Mouse (Mus musculus): ENCODE measurements at regions not wholly inside any gene's neighbourhood (a gene's known extent, or its start where the extent isn't known, plus 50 kb on each side); places are given as distances from the start of the nearest gene placed in this dataset.

DNA sequence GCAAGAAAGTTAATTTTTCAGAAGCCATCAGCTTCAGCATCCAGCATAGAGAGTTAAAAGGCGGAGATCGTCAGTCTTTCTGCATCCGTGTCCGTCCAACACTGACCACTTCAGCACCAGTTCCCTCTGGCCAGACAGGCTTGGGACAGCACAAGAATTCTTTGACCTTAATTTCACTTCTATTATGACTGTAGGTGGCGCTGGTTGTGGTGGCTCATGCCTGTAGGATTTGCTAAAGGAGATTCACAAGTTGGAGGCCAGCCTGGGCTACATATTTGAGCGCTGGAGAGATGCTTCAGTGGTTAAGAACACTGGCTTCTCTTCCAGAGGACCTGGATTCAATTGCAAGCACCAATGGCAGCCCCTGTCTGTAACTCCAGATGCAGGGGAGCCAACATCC lies 66.0 kb downstream of the Amer2 start:
- no peak for DNase-seq

DNA sequence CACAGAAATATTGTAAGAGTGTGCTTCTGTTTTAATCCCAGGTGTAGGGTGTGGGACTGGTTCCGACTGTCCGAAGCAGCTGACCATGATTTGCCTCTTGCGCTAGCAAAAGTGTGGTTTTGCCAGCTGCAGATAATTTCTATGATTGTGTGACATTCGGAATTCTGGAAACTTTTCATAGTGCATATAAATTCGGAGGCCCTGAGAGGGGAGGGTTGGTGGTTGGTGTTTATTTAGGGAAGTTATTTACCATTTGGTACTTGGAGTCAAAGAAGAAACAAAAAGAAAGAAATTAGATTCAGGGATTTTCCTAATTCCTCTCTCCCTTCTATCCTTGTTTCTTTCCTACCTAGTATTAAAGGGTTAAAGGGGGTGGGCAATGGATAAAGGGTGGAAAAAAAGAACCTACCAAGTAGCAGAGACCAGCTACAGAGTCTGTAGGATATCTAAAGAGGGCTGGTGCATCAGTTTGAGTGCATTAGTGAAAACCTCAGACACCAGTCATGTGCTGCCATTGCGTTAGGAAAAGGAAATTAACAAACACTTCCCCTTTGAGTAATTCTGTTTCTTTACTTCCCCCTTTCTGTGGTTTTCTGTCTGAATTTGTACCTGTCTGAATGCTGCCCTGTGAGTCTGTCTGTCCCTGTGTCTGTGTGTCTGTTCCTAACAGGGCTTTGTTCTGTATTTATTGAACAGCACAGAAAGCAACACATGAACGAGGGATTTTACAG lies 70.9 kb downstream of the Amer2 start:
- no peak for DNase-seq

DNA sequence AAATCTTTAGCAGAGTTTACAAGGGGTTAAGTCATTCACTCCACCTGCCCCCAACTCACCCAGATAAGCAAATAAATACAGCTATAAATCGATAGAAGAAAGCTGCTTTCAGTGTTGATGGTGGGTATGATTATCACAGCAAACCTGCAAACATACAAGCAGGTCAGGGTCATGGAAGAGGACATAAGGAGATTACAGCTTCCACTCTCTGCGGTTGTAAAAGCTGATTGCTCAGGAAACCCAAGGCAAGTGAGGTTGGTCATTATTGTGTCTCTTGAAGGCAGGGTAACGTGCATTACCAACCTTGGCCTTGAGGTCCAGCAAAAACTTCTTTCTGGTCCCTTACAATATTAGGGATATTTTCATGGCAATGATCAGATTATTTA lies 71.5 kb downstream of the Amer2 start:
- no peak for DNase-seq

DNA sequence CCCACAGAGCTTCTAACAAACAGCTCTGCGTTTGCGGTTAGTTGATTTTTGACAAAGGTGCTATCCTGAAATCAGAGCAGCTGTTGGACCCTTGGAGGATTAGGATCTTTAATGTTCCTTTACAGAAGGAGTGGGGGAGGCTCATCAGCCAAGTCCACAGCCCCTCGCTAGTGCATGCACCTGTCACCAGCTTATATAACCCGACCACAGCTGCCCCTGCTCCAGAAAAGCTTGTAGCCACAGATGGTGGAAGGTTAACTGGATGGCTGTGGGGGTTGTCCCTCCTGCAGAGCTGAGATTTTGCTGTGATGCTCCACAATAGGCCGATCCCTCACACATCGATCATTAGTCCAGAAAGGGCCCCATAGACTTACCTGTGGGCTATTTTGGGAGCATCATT lies 73.0 kb downstream of the Amer2 start:
- DNase-seq: no peak

DNA sequence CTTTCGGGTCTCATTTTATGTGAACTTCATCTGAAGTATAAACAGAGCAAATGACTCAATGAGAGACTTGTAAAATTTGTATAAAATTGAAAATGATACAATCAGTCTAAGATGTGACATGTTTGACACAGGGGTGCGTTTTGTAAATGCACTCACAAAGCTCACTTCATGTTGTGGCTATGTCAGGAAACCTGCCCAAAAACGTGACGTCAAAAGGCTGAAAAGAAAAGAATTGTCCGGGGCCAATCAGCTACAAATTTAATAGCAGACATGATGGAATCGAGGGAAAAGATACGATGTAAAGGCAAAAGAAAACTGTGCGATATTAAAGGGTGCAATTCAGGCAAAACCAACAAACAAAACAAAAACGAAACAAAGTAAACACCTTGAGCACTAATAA lies 78.2 kb downstream of the Amer2 start:
- DNase-seq: no peak

DNA sequence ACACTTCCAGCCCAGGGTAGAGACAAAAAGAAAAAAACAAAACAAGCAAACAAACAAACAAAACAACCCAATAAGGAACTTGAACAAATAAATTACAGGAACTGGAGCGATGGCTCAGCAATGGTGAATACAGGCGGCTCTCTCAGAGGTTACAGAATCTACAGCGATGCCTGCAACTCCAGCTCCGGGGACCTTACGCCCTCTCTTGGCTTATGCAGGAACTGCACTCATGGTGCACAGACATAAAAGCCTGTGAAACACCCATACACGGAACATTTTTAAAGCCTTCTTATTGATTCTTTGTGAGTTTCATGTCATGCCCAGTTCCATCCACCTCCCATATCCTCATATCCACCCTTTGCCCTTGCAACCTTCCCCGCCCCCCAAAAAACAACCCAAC lies 78.6 kb downstream of the Amer2 start:
- no peak for DNase-seq

DNA sequence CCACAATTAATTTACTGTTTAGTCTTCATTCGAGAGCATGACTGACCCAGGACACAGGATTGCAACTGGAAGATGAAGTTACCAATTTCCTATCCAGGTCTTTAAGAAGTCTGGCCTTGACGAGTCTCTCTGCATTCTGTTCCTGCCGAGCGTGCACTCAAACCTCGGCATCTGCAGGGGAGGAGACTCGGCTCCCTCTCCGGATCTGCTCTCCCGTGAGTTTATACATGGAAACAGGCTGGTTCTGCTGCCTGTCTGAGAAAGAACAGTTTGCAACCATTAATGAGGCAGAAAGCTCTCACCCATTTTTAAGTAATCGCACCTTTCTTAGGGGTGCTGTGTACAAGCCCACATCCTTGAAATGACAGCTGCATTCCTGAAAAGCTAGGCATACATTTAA lies 83.7 kb downstream of the Amer2 start:
- DNase-seq: no peak

DNA sequence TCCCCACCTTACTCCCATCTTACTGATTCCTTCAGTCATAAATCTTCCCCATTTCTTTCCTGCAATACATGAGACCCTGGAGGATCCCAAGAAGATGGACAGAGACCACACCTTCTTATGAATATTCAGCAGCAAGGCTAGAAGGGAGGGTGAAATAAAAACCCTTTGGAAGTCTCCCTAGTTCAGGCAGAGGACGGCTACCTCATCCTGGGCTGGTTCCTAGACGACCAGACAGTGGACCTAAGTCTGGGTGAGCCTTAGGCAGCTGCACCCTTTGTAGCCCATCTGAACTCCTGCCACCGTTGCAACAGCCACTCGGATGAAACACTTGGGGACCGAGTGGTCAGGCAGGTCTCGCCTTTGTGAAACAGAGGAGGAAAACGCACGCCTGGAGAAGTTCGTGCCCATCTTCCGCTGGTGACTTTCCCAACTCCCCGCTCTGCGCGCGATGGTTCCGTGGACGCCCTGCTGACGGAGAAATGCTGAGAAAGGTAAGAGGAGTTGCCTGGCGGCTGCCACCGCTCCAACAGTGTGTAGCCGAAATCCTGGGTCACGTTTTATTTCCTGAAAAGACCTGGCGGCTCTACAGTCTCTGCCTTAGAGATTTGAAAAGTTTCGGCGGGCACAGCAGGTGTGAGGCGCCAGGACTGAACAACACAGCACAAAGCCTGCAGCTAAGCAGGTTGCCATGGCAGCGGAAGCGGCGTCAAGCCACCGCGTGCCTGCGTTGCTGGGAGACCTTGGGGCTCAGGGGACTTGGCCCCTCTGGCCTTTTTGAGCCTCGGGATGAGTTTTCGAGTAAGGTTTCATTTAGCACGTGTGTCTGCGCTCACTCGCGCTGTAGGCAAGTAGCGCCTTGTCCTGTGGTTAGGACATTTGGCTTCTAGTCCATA lies 112.2 kb downstream of the Amer2 start:
- DNase-seq: peak; percentile 74

DNA sequence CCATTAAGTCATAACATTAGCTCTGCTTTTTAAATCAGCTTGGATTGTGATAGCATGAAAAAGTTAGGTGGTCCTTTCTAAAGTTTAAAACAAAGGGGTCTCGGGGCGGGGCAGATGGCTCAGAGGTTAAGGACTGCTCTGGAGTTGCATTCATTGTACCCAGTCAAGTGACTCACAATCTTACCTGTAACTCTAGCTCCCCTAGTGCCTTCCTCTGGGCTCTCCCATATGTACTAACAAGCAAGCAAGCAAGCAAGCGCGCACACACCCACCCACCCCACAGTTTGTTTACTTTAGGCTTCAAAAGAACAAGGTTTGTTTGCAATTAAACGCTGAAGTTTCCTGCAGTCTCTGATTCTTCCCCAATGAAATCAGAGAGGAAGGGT lies 112.8 kb downstream of the Amer2 start:
- DNase-seq: no peak

DNA sequence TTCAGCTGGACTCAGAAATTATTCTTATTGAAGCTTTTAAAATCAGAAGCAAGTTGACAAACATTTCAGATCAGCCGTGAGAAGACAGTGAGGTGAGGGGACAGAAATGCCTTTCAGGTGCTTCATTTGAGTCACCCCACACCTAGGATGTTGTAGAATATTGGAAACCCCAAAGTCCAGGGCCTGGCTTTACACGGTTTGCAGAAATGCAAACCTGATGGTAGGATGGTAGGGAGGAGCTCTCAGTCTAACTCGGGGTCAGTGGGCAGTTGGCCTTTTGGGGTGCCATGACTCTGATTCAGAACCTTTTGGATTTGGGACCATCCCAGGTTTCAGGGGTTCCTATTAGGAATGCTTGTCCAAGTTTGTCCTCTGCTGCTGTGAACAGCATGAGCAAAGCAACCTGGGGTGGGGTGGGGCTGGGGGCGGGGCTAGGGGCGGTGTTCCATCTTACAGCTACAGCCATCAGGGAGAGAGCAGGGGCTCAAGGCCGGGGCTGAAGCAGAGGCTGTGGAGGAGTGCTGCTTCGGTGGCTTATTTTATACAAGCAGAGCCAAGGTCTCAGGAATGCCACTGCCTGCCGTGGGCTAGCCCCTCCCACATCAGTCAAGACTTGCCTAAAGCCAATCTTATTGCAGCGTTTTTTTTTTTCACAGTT lies 113.3 kb downstream of the Amer2 start:
- DNase-seq: no peak

DNA sequence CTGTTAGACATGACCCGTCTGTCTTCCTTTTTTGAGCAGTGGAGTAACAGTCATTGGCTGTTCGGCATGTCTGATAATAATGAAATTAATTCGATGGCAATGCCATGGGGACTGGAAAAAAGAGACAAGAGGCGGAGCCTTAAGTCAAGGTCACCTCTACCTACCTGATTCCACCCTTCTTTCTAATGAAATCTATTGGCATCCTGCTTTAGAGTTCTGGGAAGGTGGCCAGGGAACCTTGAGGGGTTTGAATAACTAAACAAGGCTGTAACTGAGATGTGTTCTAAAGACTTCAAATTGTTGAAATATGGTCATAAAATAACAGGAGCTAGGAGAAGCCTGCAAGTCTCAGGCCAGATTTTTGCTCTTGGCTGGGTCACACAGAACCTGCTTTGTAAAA lies 116.1 kb downstream of the Amer2 start:
- DNase-seq: no peak

DNA sequence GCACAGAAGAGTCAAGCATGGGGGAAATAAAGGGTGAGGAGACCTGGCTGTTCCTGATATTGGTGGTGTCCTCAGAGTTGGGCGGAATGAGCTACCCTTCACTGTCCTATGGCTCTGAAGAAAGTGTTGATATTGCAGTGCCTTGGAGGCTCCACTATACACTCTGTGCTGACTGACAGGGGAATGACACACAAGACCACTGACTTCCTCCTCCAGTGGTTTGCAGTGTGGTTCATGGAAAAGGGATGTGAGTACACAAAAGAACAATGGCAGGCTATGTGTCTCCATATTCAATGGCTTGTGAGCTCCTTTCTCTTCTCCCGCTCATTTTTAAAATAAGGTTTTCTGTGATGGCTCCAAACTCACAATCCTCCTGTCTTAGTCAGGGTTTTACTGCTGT lies 117.8 kb downstream of the Amer2 start:
- no peak for DNase-seq

DNA sequence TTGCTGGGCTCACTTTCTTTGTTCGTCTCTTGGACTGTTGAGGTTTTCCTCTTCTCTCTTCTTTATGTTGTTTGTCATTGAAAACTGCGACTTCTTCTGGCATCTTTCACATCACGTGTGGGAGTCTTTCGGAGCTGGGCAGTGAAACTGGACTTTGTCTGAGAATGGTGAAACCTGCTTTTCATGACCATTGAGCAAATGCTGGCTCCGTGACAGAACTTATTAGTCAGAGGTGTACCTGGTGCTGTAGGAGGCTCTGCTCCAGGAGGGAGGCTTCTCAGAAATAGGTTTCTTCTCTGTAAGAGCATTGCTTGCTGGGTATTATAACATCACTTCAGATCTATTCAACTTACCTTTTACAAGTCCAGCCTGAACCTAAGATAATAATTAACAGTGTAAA lies 122.4 kb downstream of the Amer2 start:
- DNase-seq: no peak

DNA sequence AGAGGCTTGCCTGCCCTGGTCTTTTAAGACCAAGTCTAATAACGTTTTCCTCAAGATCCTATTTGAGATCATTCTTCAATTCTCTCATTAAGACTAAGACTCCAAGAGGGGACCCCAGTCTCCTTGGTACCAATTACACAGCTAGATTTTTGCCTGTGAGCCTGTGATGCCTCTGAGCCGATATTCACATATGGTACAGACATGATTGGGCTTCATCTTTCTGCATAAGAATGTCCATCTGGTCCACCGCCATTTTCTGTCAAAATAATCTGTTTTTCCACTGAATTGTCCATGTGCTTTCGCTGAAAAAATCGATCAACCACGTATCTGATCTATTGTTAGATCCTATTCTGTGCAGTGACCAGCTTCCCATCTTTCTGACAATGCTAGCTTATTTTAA lies 129.5 kb downstream of the Amer2 start:
- no peak for DNase-seq

DNA sequence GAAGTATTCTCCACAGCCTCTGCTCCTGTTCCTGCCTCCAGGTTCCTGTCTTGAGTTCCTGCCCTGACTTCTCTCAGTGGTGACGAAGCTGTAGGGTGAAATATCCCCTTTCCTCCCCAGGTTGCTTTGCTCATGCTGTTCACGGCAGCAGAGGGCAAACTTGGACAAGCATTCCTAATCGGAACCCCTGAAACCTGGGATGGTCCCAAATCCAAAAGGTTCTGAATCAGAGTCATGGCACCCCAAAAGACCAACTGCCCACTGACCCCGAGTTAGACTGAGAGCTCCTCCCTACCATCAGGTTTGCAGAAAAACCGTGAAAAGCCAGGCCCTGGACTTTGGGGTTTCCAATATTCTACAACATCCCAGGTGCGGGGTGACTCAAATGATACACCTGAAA lies 128.7 kb upstream of the Spata13 start:
- no peak for DNase-seq

DNA sequence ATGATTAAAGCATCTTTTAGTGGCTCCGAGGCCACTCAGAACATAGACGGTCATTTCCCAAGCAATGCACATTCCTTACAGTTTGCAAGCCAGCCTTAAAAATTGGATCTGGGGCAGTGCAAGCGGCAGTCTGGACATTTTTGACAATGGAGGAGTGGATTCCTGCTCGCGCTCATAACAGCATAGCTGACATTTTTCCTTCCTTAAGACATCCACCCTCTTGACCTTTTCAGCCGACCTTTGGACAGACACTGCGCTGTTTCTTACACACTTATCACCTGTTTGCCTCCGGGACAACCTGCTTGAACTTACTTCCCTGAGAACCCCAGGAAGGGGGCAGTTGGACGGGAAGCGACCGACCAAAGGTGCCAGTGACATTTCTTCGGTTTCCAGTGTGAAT lies 127.5 kb upstream of the Spata13 start:
- no peak for DNase-seq

DNA sequence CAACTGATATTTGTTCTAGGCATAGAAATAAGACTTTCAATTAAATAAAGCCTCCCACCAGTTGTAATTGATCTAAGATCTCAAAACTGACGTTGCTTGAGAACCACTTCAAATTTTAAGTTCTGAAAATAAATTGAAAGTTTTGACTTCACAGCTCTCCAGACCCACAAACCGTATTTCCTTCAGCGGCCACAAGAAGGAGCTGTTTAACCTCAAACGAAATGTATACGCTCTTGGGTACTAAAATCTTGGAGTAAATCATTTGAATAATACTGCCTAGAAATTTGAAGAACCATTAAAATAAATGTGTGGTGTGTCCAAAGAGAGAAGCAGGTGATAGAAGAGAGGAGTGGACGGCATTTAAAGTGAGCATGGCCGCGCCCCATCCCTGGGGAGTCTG lies 120.2 kb upstream of the Spata13 start:
- peak; percentile 26 for DNase-seq

DNA sequence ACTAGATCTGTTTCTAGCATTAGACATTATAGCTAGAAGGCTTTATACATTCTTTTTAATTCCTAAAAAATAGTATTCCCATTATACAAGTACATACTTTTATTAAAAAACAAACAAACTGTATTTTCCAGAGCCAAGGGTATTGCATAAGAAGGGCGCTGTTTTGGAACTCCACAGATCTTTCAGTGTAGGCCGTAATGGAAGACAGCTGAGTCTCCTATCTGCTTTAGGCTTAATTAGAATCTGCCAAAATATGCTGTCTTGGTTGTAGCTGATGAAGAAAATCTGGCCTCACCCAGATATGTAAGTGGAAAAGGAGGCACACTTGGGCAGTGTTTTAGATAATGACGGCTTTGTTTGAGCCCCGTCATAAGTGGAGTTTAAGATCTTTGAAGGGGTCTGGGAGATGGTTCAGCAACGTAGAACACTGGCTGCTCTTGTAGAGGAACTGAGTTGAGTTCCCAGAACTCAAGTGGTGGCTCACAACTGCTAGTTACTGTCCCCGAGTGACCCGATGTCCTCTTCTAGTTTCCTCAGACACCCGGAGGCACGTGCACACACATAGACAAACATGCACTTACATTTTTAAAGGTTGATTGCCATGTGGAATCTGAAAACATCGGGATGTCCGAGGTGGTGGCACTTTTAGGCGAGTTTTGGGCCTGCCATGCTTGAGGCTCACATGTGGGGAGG lies 118.6 kb upstream of the Spata13 start:
- no peak for DNase-seq

DNA sequence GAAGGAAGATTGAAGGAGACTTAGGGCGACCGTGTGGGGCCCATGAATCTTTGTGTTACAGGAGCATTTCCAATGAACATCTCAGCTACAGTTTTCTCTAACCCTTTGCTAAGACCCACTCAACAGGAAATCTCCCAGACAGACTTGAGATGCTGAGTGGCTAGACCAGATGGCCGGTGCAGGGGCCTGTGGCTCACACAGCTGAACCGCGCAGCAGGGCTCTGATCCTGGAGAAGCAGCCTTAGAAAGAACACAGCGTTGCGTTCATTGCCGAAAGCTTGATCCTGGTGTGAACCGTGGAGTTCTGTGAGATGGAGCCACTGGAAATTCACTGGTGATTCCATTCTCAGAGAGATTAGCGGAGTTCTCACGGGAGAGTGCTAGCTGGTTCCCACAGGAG lies 115.9 kb upstream of the Spata13 start:
- no peak for DNase-seq

DNA sequence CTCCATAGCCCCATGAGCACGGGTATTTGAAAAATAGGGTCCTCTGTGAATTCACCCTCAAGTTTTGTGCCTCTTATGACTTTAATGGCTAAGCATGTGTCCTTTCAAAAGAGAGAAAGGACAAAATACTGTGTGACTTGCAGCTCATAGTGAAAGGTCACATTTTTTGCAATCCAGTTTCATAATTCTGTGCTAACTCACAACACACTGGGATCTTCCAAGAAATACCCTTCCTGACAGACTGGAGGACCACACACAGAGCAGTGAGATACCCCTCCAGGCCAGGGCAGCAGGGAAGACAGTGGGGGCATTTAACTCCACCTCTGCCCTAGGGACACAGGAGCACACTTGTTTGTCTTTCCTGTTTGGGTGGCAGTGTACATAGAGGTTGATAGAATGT lies 110.8 kb upstream of the Spata13 start:
- no peak for DNase-seq

DNA sequence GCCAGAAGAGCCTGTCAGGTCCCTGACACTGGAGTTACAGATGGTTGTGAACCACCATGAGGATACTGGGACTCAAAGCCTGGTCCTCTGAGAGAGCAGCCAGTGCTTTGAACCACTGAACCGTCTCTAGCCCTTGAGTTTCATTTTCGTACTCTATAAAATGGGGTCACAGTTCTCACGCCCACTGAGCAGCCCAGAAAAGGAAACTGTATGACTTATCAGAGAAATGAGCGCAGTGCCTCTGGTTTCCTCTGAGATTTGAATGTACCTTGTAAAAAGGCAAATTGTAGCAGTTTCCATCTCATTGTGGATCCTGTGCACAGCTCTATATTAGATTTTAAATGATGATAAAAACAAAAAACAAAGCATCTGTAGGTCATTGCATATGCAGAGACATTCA lies 108.9 kb upstream of the Spata13 start:
- DNase-seq: no peak

DNA sequence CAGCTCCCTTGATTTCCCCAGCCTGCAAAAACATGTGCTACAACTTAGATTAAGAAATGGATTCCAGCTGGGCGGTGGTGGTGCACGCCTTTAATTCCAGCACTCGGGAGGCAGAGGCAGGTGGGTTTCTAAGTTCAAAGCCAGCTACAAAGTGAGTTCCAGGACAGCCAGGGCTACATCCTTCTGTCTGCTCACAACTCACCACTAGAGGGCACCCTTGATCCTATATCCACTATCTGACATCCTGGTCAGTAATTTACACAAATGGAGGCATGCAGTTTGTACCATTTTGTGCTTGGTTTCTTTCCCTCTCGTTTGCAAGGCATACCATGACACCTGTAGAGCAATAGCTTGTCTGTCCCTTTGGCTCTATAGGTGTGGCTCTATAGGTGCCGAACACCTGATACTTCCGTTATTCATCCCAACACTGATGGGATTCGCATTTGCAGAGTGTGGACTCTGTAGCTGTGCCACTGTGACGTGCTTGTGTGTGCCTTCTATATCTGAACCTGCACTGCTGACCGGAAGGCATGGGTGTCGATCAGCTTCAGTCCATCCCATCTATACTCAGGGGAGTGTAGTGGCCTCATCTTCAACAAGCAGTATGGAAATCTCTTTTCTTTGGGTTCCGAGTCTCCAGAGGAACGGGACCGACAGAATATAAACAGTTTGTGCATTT lies 108.4 kb upstream of the Spata13 start:
- peak; percentile 62 for DNase-seq

DNA sequence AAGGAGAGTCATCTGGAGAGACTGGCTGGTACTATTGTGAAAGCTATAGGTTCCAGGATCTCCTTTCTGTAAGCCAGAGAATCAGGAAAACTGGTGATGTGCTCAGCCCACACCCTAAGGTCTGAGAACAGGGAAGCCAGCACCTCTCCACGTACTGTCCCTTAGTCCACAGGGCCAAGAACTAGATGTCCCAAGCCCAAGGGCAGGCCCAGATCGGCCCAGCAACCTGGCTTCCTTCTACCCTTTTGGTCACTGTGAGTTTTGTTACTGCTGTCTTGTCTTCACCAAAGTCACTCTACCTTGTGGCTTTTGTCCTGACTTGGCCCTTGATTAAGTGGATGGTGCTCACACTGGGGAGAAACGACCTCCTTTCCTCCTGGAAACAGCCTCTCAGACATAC lies 107.8 kb upstream of the Spata13 start:
- DNase-seq: no peak

Data from thymus, postnatal 25 days (tissue).